Mouse (Mus musculus): Measurements from ENCODE around the gene Gtf2ird1. TPM values are rescaled to one million over a fixed set of nuclear protein-coding genes. Genes with fewer than 3 reads are reported as not detected.
A peak's percentile ranks its signal among the peaks of the same experiment; 100 is the strongest.

The Gtf2ird1 gene
- total and polyA plus RNA-seq, 2 experiments = 6.5 to 15.3 TPM

DNA sequence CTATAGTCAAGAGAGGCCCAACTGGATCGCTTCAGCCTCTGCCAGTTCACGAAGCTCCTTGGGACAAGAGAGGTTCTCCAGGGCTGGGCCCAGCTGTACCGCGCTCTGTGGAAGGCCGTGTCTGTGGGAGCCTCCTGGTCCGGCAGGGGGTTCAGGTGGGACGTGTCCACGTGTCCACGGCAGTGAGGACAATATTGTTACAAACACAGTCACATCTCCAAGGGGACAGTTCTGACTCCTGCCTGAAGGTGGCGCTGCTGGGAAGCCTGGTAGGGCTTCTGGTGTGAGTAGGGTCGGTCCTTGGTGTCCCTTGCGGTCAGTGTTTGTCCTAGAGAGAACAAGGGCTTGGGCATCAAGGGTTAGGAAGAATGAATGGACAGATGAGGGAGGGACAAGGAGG is 33.9 kb upstream of the Gtf2ird1 start:
- no peak for DNase-seq (ENCODE audit: extremely low read depth, low read depth, low spot score)

GRCm38 (mm10) chr5:134489583-134489982 is 33.1 kb upstream of the Gtf2ird1 start:
- WGBS = 60% methylated on average over 9 of the region's 9 CpGs

More for the DNA sequence above, 33.9 kb upstream of the Gtf2ird1 start:
- Histone ChIP-seq H3K27ac (replicated peaks; ENCODE audit: insufficient read depth, low read depth, low read length) (no peak overlapping the region), H3K27me3 (ENCODE audit: control insufficient read depth, insufficient read depth, low read length) (no peaks in the 10 kb centered on the region), H3K4me1 (ENCODE audit: control insufficient read depth, insufficient read depth, low read length) (no peaks in the 10 kb centered on the region), H3K4me3 (ENCODE audit: insufficient read depth, low read depth, low read length) (no peak overlapping the region), H3K79me2 (ENCODE audit: control insufficient read depth, insufficient read depth, low read length) (no peaks in the 10 kb centered on the region), H3K36me3 (ENCODE audit: control insufficient read depth, insufficient read depth, low read length) (no peaks in the 10 kb centered on the region), H3K9ac (ENCODE audit: low read depth, low read length) (no peak overlapping the region)
- TF ChIP-seq POLR2A (IDR thresholded peaks at IDR 0.05; ENCODE audit: extremely low read depth, insufficient read depth, low read length) (no peak), CTCF (IDR thresholded peaks at IDR 0.05; ENCODE audit: low read depth, low read length) (peak; percentile 59)
- WGBS = 91% methylated on average over 12 of the region's 12 CpGs

GRCm38 (mm10) chr5:134488596-134488995 is 32.1 kb upstream of the Gtf2ird1 start:
- no peaks in the 10 kb centered on the region for H3K36me3 ChIP-seq (ENCODE audit: control insufficient read depth, insufficient read depth, low read length)

More at GRCm38 (mm10) chr5:134489583-134489982, 33.1 kb upstream of the Gtf2ird1 start:
- Histone ChIP-seq H3K79me2 (ENCODE audit: control insufficient read depth, insufficient read depth, low read length) (no peaks in the 10 kb centered on the region), H3K9ac (ENCODE audit: low read depth, low read length) (no peak overlapping the region), H3K4me3 (ENCODE audit: insufficient read depth, low read depth, low read length) (no peak overlapping the region), H3K27me3 (ENCODE audit: control insufficient read depth, insufficient read depth, low read length) (no peaks in the 10 kb centered on the region), H3K27ac (replicated peaks; ENCODE audit: insufficient read depth, low read depth, low read length) (no peak overlapping the region), H3K36me3 (ENCODE audit: control insufficient read depth, insufficient read depth, low read length) (no peaks in the 10 kb centered on the region), H3K4me1 (ENCODE audit: control insufficient read depth, insufficient read depth, low read length) (no peaks in the 10 kb centered on the region)
- no peak for TF ChIP-seq POLR2A (IDR thresholded peaks at IDR 0.05; ENCODE audit: extremely low read depth, insufficient read depth, low read length)
- TF ChIP-seq CTCF (IDR thresholded peaks at IDR 0.05; ENCODE audit: low read depth, low read length) = peak; percentile 65
- no peak for DNase-seq (ENCODE audit: extremely low read depth, low read depth, low spot score)

DNA sequence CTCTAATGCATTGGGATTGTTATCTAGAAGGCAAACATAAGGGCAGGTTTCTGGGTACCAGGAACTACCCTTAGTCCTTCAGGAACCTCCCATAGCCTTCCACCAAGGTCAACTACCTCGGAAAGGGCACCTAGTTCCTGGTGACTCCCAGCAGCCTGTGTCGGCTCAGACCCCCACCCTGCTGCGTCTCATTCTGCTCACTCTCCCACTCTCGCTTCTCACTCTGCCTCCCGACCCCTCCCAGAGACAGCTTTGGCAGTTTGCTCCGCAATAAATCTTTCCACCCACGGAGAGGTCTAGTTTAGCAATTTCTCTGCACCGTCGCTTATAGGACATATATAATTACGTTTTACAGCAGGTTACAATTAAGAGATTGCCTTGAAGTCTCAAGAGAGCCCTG is 31.5 kb upstream of the Gtf2ird1 start:
- 84% methylated on average over 10 of the region's 10 CpGs for WGBS

More at GRCm38 (mm10) chr5:134488596-134488995, 32.1 kb upstream of the Gtf2ird1 start:
- TF ChIP-seq POLR2A (IDR thresholded peaks at IDR 0.05; ENCODE audit: extremely low read depth, insufficient read depth, low read length) = no peak
- no peak for TF ChIP-seq CTCF (IDR thresholded peaks at IDR 0.05; ENCODE audit: low read depth, low read length)
- Histone ChIP-seq H3K79me2 (ENCODE audit: control insufficient read depth, insufficient read depth, low read length) (no peaks in the 10 kb centered on the region), H3K27ac (replicated peaks; ENCODE audit: insufficient read depth, low read depth, low read length) (no peak overlapping the region), H3K4me1 (ENCODE audit: control insufficient read depth, insufficient read depth, low read length) (no peaks in the 10 kb centered on the region), H3K4me3 (ENCODE audit: insufficient read depth, low read depth, low read length) (no peak overlapping the region), H3K27me3 (ENCODE audit: control insufficient read depth, insufficient read depth, low read length) (no peaks in the 10 kb centered on the region), H3K9ac (ENCODE audit: low read depth, low read length) (no peak overlapping the region)
- WGBS = 95% methylated on average over 4 of the region's 4 CpGs
- DNase-seq (ENCODE audit: extremely low read depth, low read depth, low spot score) = no peak

DNA sequence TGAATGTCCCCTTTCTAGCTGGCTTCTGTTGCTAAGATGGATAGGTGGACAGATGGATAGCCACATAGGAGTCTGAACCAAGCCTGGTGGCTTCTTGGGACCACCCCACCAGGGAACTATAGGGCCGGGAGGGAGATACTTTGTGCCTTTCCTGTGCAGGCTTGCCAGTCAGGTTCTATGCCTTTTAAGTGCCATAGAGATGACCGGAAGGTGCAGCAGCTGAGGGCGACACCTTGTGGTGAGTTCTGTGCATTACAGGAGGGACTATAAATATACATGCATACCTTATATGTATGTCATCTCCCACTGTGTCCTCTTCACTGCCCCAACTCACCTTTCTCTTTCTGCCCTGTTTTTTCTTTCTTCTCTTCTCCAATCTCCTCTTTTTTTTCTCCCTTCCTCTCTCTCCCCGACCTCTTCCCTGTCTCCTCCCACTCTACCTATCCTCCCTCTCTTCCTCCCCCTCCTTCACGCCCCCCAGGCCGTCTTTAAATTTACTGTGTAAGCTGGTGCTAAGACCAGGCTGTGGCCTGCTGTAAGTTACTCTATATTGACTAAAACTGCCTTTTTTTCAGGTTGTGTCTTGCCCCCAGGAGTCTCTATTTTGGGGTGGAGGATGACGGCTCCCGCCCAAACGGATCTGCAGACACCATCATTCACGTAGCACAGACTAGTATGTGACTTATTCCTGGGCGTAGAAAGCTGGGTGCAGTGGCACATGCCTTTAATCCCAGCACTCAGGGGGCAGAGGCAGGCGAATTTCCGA is 29.6 kb upstream of the Gtf2ird1 start:
- Histone ChIP-seq H3K4me1 (ENCODE audit: control insufficient read depth, insufficient read depth, low read length) (no peaks in the 10 kb centered on the region), H3K36me3 (ENCODE audit: control insufficient read depth, insufficient read depth, low read length) (no peaks in the 10 kb centered on the region), H3K27me3 (ENCODE audit: control insufficient read depth, insufficient read depth, low read length) (no peaks in the 10 kb centered on the region), H3K27ac (replicated peaks; ENCODE audit: insufficient read depth, low read depth, low read length) (no peak overlapping the region), H3K9ac (ENCODE audit: low read depth, low read length) (no peak overlapping the region), H3K79me2 (ENCODE audit: control insufficient read depth, insufficient read depth, low read length) (no peaks in the 10 kb centered on the region), H3K4me3 (ENCODE audit: insufficient read depth, low read depth, low read length) (no peak overlapping the region)
- DNase-seq (ENCODE audit: extremely low read depth, low read depth, low spot score) = peak; percentile 48
- TF ChIP-seq CTCF (IDR thresholded peaks at IDR 0.05; ENCODE audit: low read depth, low read length) = peak; percentile 88
- TF ChIP-seq POLR2A (IDR thresholded peaks at IDR 0.05; ENCODE audit: extremely low read depth, insufficient read depth, low read length) = no peak
- whole genome bisulfite sequencing = 55% methylated on average over 13 of the region's 13 CpGs

More for the DNA sequence above, 31.5 kb upstream of the Gtf2ird1 start:
- Histone ChIP-seq H3K27me3 (ENCODE audit: control insufficient read depth, insufficient read depth, low read length) (no peaks in the 10 kb centered on the region), H3K9ac (ENCODE audit: low read depth, low read length) (no peak overlapping the region), H3K4me1 (ENCODE audit: control insufficient read depth, insufficient read depth, low read length) (no peaks in the 10 kb centered on the region), H3K36me3 (ENCODE audit: control insufficient read depth, insufficient read depth, low read length) (no peaks in the 10 kb centered on the region), H3K27ac (replicated peaks; ENCODE audit: insufficient read depth, low read depth, low read length) (no peak overlapping the region), H3K79me2 (ENCODE audit: control insufficient read depth, insufficient read depth, low read length) (no peaks in the 10 kb centered on the region), H3K4me3 (ENCODE audit: insufficient read depth, low read depth, low read length) (no peak overlapping the region)
- no peak for TF ChIP-seq POLR2A (IDR thresholded peaks at IDR 0.05; ENCODE audit: extremely low read depth, insufficient read depth, low read length)
- TF ChIP-seq CTCF (IDR thresholded peaks at IDR 0.05; ENCODE audit: low read depth, low read length) = no peak
- no peak for DNase-seq (ENCODE audit: extremely low read depth, low read depth, low spot score)

DNA sequence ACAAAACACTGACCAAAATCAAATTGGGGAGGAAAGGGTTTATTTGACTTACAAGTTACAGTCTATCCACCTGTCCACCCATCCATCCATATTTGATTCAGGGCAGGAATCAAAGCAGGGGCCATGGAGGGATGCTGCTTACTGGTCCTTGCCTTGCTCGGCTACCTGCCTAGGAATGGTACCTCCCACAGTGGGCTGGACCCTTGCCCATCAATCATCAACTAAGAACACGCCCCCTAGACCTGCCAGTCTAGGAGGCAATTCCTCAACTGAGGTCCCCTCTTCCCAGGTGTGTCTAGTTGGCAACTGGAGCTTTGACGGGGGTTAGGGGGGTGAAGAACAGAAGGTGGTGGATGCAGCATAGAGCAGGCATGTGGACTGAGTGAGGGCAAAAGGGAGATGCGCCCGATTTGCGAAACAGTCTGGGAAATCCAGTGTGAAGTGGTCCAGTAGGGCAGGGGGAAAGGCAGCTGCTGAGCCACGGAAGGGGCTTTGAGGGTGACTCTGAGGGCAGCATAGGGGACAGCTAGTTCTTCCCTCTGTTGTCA is 28.7 kb upstream of the Gtf2ird1 start:
- no peaks in the 10 kb centered on the region for H3K36me3 ChIP-seq (ENCODE audit: control insufficient read depth, insufficient read depth, low read length)
- H3K9ac ChIP-seq (ENCODE audit: low read depth, low read length) = no peak overlapping the region
- peak; percentile 13 for DNase-seq (ENCODE audit: extremely low read depth, low read depth, low spot score)
- H3K79me2 ChIP-seq (ENCODE audit: control insufficient read depth, insufficient read depth, low read length) = no peaks in the 10 kb centered on the region
- H3K4me1 ChIP-seq (ENCODE audit: control insufficient read depth, insufficient read depth, low read length) = no peaks in the 10 kb centered on the region
- H3K4me3 ChIP-seq (ENCODE audit: insufficient read depth, low read depth, low read length) = no peak overlapping the region
- TF ChIP-seq CTCF (IDR thresholded peaks at IDR 0.05; ENCODE audit: low read depth, low read length) (no peak), POLR2A (IDR thresholded peaks at IDR 0.05; ENCODE audit: extremely low read depth, insufficient read depth, low read length) (no peak)
- H3K27me3 ChIP-seq (ENCODE audit: control insufficient read depth, insufficient read depth, low read length) = no peaks in the 10 kb centered on the region
- WGBS = 82% methylated on average over 7 of the region's 7 CpGs
- H3K27ac ChIP-seq (replicated peaks; ENCODE audit: insufficient read depth, low read depth, low read length) = no peak overlapping the region
